ENCODE assay signal across 17 mouse cellular contexts in the genomic region with DNA sequence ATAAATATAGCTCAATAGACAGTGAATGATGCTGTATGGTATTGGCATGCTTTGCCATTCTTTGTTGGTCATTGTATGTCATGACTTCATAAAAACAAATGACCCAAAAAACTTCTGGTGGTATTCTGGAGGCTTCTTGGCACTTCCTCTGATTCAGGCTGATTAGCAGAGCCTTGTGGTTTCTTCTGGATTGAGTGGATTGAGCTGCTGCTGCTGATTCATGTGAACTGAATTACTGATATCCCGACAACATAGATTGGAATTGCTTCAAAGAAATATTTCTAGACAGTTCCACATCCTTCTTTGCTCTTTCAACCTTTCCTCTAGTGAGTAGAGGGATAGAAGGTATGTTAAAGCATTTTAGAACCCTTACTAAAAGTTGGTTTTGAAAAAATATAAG.
DNase-seq lines count a peak whose midpoint lies in the region; ATAC-seq and TF ChIP-seq lines count a peak whose summit lies in the region.
"Had no signal": no experiment of that assay in that cellular context is flagged by ENCODE, and none has a peak within 500 bp of the region (broad histone marks: within the 10 kb centered on the region; RNA-seq: fewer than 3 reads in every experiment).

No protein-coding gene starts in this region.

- peak; percentile 99 for ATAC-seq in Patski
- ATAC-seq: activated CD4-positive, CD25-positive, alpha-beta regulatory T cell, adult 4 months; CD4-positive, CD25-positive, alpha-beta regulatory T cell, adult 4 months had no signal

- TF ChIP-seq CTCF in Patski (IDR thresholded peaks at IDR 0.05): no peak

- in situ Hi-C loops in Patski (cut with MboI; ENCODE audit: low pct_unique_long_range_greater_than_20kb): no loop called here

- CTCF ChIA-PET in Patski (lab: Charles Lee): interaction anchor here (1.2 kb wide), 1 partner anchor 50 kb away, joined by 3 read pairs; no protein-coding TSS in a partner anchor

- DNase-seq in Patski (ENCODE audit: low read depth, low spot score): peak; percentile 73
- no peak for DNase-seq in left cerebral cortex, adult 9 months (ENCODE audit: low spot score in 2 of 2)
- DNase-seq: adrenal gland, adult 2 months; adrenal gland, adult 8-10 months; adrenal gland, postnatal 10 days; adrenal gland, postnatal 14 days; adrenal gland, postnatal 25 days; adrenal gland, postnatal 36 days; B cell, adult 2 months; cerebellum, adult 11 months; cerebellum, adult 11-12 months; cerebellum, adult 18-20 months; cerebellum, adult 2 months; cerebellum, adult 8-10 months had no signal

- POLR2A ChIA-PET in Patski (lab: Charles Lee): no interaction called here

- no peaks in the 10 kb centered on the region for H3K27me3 ChIP-seq in Patski
- H3K27me3 ChIP-seq: CH12.LX had no signal
